Mouse (Mus musculus): ENCODE results near the gene Mfsd4a. TPM values are rescaled to one million over a fixed set of nuclear protein-coding genes. Genes with fewer than 3 reads are reported as not detected.

The Mfsd4a gene
- 35.2 and 43.2 TPM in 2 replicates for polyA plus RNA-seq (2012; rRNA removed)

DNA sequence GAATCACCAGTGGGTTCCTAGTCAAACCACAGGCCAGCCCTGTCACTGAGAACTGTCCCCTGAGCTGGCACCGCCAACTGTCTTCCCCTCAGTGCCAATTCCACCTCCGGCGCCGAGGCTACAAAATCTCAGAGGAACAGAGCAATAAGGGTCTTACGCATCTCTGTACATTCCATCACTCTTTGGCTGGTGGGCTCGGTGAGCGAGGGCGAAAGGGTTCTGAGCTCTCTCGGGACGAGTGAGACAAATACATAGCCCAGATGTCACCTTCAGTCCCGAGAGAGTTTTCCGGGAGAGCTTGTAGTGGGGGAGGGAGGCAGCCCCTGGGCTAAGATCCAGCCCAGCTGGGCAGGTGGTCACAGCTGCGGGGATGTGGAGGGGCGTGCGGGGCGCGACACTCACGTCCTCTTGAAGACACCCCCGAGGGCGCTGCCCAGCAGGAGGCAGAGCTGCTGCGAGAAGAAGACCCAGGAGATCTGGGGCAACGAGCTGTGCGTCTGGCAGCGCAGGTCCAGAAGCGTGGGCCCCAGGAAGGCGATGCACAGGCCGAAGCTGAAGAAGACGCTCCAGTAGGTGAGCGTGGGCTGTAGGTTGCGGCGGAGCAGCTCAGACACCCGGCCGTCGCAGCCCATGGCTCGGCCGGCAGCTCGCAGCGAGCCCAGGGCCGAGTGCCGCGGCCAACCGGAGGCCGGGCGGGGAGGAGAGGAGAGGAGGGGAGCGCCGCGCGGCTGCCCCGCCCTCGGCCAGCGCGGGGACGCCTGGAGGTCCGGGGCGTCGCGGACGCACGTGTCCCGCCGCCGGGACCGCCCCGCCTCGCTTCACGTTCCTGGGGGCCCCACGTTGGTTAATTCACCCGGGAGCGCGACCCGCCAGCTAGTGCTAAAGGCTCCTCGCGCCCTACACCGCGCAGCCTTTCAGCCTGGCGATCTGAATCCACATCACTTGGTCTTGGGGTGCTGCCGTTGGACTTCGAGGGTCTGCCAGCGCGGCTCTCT is at the start of gene Mfsd4a:
Gene Mfsd4a (minus strand): TSS at position 802 of the 995 bp plus-strand sequence.
- peak; percentile 65 for DNase-seq (ENCODE audit: low spot score)

DNA sequence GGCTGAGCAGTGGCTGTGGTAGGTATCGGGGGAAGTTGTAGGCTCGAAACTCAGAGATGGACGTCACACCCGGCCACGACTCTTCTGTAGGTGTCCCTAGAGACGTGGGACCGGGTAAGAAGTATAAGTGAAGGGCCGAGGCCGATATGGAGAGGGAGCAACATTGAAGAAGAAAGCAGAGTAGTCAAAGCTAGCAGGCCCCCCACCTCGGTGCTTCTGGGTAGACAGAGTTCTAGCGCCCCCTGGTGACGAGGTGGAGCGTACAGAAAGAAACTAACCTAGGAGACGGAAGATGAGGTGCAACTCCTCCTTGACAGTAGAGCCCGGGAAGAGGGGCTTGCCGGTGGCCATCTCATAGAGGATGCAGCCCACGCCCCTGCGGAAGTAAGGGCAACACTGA is 48.7 kb upstream of the Mfsd4a start:
- peak; percentile 46 for DNase-seq (ENCODE audit: low spot score)

DNA sequence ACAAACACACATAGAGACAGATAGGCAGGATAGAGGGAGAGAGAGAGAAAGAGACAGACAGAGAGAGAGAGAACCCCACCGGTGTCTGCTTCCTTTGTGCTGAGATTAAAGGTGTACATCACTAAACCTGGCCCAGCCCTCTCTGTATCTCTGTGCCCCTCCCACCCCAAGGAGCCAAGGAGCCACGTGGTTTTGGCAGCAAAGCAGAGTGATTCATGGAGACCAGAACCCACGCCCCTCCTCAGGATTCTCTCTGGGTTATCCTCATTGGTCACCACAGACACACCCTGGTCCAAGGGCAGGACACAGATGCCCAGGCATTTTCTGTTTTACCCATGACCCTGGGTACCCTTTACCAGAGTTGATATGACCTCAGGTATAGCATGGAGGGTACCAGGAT is 45.2 kb upstream of the Mfsd4a start:
- no peak for DNase-seq (ENCODE audit: low spot score)

DNA sequence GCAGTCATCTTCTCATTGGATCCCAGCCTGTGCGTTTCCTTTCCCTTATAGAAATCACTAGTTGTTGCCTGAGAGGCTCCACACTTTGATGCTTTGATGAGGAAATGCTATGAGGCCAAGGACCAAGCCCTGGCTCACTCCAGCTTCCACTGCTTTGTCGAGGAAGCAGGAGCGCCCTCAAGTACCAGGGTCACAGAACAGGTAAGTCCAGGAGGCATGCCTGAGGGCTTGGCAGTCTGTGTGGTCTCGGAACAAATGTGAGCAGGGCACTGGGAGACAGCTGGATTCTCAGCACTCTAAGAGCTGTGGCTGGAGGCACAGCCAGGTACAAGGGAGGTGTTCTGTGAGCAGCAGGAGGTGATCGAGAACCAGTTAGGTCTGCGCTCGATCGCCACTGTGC is 44.6 kb upstream of the Mfsd4a start:
- DNase-seq (ENCODE audit: low spot score): no peak

DNA sequence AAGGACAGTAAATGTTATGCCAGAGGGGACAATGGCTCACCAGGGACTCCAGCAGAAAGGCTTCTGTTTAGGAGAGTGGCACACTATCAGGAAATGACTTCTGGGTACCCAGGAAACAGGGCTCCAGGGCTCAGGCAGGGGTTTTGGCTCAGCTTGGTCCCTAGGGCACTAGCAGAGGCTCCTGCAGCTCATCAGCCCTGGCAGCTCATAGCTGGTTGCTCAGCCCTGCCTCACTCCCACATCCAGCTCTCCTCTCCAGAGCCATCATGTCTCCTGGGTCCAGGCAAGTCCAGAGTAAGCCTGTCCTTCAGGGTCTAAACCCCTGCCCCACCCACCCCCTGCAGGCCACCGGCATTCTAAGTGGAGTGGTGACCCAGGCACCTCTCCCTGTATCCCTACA is 43.5 kb upstream of the Mfsd4a start:
- DNase-seq (ENCODE audit: low spot score): no peak

DNA sequence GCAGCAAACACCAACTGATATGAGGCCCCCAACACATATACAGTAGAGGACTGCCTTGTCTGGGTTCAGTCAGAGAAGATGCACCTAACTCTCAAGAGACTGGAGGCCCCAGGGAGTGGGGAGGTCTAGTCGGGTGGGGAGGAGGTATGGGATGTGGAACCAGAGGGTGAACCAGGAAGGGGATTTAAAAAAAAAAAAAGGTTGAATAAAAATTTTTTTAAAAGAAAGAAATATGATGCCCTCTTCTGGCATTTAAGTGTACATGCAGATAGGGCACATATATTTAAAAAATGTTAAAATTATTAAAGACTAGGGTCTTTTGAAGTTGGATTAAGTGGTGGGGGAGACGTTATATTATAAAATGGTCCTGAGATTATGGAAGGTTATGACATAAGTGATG is 41.5 kb upstream of the Mfsd4a start:
- DNase-seq (ENCODE audit: low spot score): no peak

DNA sequence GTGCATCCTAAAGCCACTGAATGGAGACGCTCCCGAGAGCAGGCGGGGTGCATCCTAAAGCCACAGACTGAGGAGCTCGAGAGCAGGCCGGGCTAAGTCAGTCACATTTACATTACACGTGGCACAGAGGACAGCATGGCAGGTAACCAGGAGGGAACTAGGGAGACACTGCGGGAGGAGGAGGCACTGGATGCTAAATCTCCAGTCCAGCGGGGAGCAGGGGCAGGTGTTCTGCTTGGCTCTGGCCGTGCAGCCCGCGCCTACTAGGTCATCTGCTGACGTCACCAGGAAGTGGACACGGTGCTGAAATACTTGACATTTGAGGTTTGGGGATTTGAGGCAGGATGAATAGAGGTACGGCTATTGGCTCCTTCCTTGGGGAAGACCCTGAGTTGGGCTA is 36.5 kb upstream of the Mfsd4a start:
- DNase-seq (ENCODE audit: low spot score): no peak

DNA sequence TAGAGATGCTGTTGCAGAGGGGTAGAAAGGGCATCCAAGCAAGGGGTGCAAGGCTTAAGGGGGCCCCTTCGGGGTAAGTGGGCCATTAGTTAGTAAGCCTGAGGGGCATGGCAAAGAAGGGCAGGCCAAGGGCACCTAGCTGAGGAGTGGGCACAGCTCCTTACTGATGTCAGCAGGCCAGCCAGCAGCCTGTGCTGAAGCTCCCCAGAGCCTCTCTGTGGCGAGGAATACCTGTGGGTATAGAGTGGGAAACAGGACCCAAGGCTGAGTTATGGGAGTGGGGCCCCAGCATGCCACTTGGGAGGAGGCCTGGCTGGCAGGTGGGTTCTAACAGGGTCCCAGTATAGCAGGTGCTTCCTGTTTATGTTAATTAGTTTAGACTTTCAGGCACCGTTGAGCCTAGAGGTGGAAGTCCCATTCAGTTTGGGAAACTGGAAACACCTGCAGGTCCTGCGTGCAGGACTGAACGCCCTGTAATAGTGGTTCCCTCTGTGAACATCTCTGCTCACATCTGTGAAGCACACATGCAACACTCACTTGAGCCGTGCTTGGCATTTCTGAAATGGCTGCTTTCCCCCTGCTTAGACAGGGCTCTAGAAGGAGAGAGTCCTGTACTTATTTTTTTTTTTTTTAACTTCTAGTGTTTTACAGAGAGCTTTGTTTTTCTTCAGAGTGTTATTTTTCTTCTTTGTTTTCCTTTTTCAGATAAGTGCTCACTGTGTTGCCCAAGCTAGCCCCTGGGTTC is 34.3 kb upstream of the Mfsd4a start:
- DNase-seq (ENCODE audit: low spot score): no peak

DNA sequence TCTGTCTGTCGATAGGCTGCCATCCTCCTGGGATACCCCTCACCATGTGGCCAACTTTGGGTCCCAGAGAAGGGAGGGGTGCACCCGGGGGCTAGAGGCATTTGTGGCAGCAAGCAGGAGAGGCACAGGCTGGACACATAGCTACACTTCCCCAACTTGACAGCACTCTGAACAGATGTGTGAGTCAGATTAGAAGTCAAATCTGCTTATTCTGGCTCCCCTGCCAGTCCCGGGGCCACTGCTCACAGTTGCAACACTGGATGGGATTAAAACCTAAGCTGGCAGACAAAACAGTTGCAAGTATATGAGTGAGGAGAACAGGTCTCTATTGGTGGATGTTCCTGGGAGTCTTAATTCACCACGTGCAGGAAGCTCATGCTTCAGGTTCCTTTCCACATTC is 31.9 kb upstream of the Mfsd4a start:
- no peak for DNase-seq (ENCODE audit: low spot score)

DNA sequence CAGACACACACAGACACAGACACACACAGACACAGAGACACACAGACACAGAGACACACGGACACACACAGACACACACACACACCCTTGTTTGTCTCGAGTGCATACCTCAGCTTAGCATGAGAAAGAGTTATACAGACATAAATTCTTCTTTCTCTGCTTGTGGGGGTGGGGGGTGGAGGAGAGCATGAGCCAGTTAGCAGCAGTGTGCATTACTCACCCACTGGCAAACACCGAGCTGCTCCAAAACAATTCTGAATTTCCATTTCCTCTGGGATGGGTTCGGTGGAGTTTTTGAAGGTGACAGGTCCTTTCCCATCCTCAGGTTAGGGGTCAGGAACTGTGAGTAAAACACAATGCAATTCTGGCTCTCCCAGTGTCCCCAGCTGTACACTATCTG is 31.2 kb upstream of the Mfsd4a start:
- no peak for DNase-seq (ENCODE audit: low spot score)

DNA sequence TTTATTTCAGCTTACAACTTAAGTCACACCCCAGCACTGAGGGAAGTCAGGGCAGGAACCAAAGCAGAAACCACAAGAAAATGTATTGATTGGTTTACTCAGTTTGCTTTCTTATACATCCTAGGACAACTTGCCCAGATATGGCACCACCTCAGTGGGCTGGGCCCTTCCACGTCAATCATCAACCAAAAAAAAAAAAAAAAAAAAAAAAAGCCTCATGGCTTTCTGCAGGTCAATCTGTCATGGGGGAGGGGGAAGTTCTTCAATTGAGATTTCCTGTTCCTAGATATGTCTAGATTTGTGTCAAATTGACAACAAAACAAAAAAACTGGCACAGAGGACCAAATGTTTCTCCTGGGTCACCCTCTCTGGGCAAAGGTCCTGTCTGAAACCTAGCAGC is 30.2 kb upstream of the Mfsd4a start:
- no peak for DNase-seq (ENCODE audit: low spot score)

DNA sequence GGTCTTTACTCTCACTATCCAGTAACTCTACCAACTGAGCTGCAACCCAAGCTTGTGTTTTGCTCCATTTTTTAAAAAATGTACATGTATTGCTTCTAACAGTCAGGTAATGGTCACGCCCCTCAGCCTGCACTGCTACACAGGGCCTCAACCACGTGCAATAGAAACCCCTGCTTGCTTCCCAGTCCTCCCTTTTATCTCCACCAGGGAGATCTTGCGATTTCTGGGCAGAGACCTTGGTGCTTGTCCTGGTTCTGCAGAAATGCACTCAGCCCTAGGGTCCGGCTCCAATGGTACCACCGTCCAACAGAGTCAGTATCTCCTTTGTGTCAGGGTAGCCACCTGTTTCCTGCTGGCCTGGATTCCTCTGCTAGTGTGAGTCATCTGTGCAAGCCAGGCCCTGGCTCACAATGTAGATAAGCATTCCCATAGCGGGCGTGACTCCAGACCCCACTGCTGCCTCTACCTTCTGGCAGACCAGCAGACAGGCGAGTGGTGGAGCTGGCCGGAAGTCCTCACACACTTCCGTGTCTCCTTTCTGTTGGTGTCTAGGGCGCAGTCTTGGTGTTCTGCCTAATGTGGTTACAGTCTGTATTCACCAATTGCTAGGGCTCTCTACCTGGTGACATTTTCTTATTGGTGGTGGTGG is 27.6 kb upstream of the Mfsd4a start:
- no peak for DNase-seq (ENCODE audit: low spot score)

DNA sequence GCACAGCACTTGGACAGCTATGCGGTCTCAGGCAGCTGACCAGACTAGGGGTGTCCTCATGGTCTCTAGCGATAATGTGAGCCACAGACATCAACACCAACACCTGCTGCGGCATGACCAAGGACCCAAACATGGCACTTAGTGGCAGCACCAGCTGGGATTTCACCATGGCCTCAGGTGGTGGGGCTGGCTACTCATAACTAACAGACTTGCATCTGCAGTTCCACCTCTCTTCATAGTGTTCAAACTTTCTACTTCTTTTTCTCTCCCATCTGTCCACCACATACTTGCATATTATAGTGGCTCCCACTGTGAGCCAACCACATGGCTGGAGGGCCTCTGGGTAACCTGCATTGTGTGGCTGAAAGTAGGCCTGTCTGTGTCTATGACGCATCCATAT is 25.4 kb upstream of the Mfsd4a start:
- no peak for DNase-seq (ENCODE audit: low spot score)

DNA sequence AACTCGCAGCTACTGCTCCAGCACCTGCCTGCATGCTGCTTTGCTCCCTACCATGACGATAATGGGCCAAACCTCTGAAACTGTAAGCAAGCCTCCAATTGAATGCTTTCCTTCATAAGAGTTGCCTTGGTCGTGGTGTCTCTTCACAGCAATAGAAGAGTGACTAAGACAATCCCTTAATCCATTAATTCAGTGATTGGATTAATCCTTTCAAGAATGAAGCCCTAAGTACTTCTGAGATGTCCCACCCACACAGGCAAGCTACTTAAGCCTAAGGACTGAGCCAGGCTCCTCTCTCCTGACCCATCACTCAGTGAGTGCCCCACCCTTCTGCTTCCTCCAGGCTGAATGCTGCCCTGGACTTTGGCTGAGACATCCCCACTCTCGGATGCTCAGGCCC is 22.4 kb upstream of the Mfsd4a start:
- no peak for DNase-seq (ENCODE audit: low spot score)

DNA sequence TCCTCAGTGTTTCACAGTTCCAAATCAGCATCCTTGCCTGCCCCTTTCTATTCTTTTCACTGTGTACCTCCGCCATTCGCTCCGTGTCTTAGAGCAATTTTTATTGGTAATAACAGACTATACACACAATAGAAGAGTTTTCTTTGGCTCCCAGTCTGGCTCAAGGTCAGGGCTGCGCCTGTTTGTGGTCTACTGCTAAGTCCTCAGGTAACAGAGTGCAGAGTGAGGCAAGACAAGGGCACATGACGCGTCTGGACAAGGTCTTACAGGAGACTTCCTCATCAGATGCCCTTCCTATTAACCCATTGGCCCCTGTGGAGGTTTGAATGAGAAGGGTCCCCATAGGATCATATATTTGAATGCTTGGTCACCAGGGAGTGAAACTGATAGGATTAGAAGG is 21.9 kb upstream of the Mfsd4a start:
- no peak for DNase-seq (ENCODE audit: low spot score)

DNA sequence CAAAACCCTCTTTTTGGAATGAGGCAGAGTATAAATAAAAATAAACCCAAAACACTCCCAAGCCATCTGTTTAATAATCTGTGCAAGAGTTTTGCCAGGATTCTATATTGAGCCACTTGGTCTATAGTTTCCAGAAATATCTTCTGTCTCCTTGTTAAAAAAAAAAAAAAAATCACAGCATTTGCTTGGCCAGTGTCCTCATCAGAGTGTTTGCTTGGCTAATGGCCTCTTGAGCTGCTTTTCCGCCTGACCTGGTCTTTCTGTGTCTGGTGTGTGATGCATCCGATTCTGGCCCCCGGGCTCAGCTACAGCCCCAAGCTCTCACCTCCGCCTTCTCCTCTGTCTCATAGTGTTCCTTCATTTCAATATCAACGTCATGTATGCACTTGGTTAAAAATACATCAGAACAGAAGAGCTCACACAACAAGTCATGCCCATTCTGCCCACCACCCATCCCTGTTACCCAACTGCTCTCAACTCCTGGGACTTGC is 20.4 kb upstream of the Mfsd4a start:
- DNase-seq (ENCODE audit: low spot score): no peak

DNA sequence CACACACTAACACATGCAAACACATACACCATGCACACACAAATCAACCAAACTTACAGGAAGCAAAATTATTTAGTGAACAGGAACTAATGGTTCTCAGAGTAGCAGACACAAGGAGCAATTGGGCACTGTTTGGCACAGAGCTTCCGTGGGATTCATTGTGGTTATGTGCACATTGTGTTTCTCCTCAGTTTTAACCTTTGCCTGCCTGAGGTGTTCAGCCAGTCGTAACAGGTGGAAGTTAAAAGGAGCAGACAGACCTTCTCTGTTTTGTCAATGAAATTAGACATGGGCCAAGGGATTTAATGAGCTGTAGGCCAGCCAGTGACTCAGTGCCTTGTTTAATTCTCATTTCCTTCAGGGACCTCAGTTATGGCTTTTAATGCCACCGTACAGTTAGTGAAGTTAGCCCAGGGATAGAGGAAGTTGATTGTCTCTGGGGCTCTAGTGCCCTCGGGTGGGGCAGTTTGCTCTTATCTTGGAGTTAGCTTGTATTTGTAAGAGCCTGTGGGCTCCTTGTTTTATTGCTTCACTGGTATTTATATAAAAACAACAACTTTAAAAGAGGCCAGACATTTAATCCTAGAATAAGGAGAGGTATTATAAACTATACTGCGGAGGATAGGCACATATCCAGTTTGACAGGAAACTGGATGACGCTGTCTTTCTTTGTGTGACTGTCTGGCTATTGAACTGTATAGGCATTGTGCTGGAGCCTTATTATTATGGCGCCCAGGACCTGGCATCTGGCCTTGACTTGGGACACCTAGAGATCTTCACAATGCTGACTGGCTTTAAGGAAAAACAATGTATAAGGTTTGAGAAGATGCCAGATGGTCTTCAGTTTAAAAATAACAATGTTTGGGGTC is 17.6 kb upstream of the Mfsd4a start:
- no peak for DNase-seq (ENCODE audit: low spot score)

DNA sequence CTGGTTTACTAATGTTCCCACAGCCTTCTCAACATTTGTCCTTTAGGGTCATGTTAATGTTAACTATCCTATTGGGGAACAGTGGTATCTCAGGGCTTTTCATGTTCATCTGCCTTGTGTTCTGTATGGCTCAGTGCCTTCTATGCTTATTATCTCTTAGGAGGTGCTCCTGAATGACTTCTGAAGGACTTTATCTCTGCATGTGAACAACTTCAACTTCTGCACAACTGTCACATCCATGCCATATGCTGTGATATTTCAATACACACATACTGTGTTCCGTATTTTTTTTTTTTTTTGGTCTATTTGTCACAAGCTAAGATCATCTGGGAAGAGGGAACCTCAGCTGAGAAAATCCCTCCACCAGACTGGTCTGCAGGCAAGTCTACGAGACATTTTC is 10.6 kb upstream of the Mfsd4a start:
- DNase-seq (ENCODE audit: low spot score): no peak

DNA sequence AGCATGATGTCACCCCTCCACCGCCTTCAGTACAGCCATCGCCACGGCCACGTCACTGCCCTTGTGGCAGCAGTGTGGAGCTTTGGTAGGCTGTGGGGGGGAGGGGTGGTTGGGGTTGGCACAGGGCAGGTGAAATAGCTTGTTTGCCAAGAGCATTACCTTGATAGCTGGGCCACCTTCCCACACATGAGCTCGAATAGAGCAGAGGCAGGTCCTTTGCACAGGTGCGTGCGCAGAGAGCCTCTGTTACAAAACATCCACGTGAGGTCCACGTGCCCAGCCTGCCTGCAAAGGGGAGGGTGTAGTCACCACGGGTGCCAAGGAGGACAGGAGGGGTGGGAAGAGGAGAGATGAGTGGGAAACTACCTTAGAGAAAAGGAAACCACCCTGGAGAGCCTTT is 7.7 kb upstream of the Mfsd4a start:
- no peak for DNase-seq (ENCODE audit: low spot score)

DNA sequence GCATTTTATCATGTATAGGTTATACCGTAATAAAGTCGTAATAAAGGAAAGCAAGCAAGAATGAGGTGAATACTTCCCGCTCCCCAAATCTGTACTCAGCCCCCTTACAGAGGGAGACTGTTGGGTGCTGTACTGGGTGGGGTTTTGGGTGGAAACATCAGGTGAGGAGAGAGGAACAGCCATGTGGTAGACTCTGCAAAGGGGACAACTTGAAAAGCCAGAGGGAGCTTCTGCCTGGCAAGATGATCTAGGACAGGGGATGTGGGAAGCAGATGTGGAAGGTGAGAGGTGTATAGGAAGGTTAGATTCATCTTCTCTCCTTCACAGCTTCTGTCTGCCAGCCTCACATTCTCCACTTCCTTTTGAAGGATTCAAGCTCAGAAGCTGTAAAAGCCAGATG is 2.8 kb upstream of the Mfsd4a start:
- DNase-seq (ENCODE audit: low spot score): no peak

DNA sequence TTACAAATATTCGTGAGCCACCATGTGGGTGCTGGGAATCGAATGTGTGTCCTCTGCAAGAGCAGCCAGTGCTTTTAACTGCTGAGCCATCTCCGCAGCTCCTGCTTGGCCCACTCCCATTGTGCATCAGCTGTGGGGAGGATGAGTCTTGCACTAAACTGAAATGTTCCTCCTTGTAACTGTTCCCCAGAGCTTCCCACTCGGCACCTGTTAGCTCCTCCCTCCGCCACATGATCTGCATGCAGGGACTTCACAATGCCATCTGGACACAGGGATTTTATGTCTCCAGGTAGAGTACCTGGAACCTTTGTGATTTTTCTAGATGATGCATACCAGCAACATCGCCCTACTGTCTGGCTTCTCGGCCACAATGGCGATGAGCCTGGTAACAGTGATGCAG is 1.6 kb upstream of the Mfsd4a start:
- no peak for DNase-seq (ENCODE audit: low spot score)
